In the genomic region with DNA sequence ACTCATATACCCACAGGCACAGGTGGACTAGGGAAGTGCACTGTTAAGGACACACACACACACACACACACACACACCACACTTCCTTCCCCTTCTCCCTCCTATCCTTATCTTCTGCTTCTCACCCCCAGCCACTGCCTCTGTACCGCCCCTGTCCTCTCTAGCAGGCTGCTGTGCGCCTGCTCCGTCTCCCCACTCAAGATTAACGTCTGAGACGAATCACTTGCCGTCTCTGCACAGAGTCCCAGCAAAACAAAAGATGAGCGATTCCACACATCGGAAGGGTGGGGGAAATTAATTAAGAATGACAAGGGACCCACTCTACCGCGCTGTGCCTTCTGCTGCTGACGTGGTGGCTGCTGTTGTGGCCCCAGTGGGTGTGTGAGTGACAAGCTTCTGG, we compare ENCODE assay signal across 12 mouse cellular contexts.
DNase-seq lines count a peak whose midpoint lies in the region; ATAC-seq lines count a peak whose summit lies in the region.
"Had no signal": no experiment of that assay in that cellular context is flagged by ENCODE, and none has a peak within 500 bp of the region (broad histone marks: within the 10 kb centered on the region; RNA-seq: fewer than 3 reads in every experiment).

No protein-coding gene starts in this region.

- peak; percentile 27; the same call in 1 of the 2 replicates for ATAC-seq in neural tube, embryonic 12.5 days (ENCODE audit: low FRiP score, low read depth)
- ATAC-seq in midbrain, embryonic 13.5 days = peak; percentile 31; the same call in 1 of the 2 replicates

- H3K36me3 ChIP-seq in neural tube, embryonic 12.5 days = no peaks in the 10 kb centered on the region
- H3K36me3 ChIP-seq in hindbrain, embryonic 10.5 days = no peaks in the 10 kb centered on the region
- no peaks in the 10 kb centered on the region for H3K36me3 ChIP-seq in midbrain, embryonic 13.5 days
- H3K36me3 ChIP-seq: liver, embryonic 13.5 days; stomach, embryonic 15.5 days had no signal

- peaks cover 3% of the 10 kb centered on the region; the same call in 1 of the 2 replicates for H3K27me3 ChIP-seq in neural tube, embryonic 12.5 days (replicated peaks)
- H3K27me3 ChIP-seq in hindbrain, embryonic 10.5 days (ENCODE audit: insufficient read depth, poor library complexity, severe bottlenecking) = peaks cover 24% of the 10 kb centered on the region
- H3K27me3 ChIP-seq in midbrain, embryonic 13.5 days = peaks cover 15% of the 10 kb centered on the region; the same call in 1 of the 2 replicates
- H3K27me3 ChIP-seq: liver, embryonic 13.5 days; stomach, embryonic 15.5 days had no signal

- no peak for DNase-seq in neural tube, embryonic 10.5 days (ENCODE audit: extremely low spot score, low spot score)
- no peak for DNase-seq in hindbrain, embryonic 10.5 days (ENCODE audit: low spot score)
- no peak for DNase-seq in thymus, postnatal 25 days
- no peak for DNase-seq in ovary, adult 18-20 months (ENCODE audit: low spot score)
- no peak for DNase-seq in urinary bladder, postnatal 10 days (ENCODE audit: low spot score)
- DNase-seq: cerebellum, adult 11-12 months; liver, embryonic 13.5 days; lung, postnatal 10 days; thymus, postnatal 4 days had no signal

- H3K4me3 ChIP-seq in neural tube, embryonic 12.5 days = no peak overlapping the region
- no peak overlapping the region for H3K4me3 ChIP-seq in hindbrain, embryonic 10.5 days
- H3K4me3 ChIP-seq in midbrain, embryonic 13.5 days (replicated peaks) = no peak overlapping the region
- H3K4me3 ChIP-seq: liver, embryonic 13.5 days; stomach, embryonic 15.5 days had no signal

- no peak overlapping the region for H3K9ac ChIP-seq in neural tube, embryonic 12.5 days
- no peak overlapping the region; the same call in 1 of the 2 replicates for H3K9ac ChIP-seq in midbrain, embryonic 13.5 days (replicated peaks)
- H3K9ac ChIP-seq: liver, embryonic 13.5 days; stomach, embryonic 15.5 days had no signal

- H3K27ac ChIP-seq in neural tube, embryonic 12.5 days = no peak overlapping the region
- peak overlapping the region; percentile 72 for H3K27ac ChIP-seq in hindbrain, embryonic 10.5 days
- H3K27ac ChIP-seq in midbrain, embryonic 13.5 days = no peak overlapping the region
- H3K27ac ChIP-seq: liver, embryonic 13.5 days; stomach, embryonic 15.5 days had no signal

- peaks cover 33% of the 10 kb centered on the region for H3K4me1 ChIP-seq in neural tube, embryonic 12.5 days
- H3K4me1 ChIP-seq in hindbrain, embryonic 10.5 days (replicated peaks) = peaks cover 61% of the 10 kb centered on the region
- H3K4me1 ChIP-seq in midbrain, embryonic 13.5 days (replicated peaks) = peaks cover 57% of the 10 kb centered on the region
- H3K4me1 ChIP-seq: liver, embryonic 13.5 days; stomach, embryonic 15.5 days had no signal

- no peak overlapping the region for H3K4me2 ChIP-seq in neural tube, embryonic 12.5 days (replicated peaks)
- no peak overlapping the region for H3K4me2 ChIP-seq in midbrain, embryonic 13.5 days (replicated peaks)
- H3K4me2 ChIP-seq: liver, embryonic 13.5 days; stomach, embryonic 15.5 days had no signal

- 33% methylated on average over 11 of the region's 11 CpGs for WGBS in neural tube, embryonic 12.5 days
- 48% methylated on average over 11 of the region's 11 CpGs for WGBS in hindbrain, embryonic 10.5 days
- 25% methylated on average over 11 of the region's 11 CpGs for WGBS in midbrain, embryonic 13.5 days

- H3K9me3 ChIP-seq in neural tube, embryonic 12.5 days = no peaks in the 10 kb centered on the region
- no peaks in the 10 kb centered on the region for H3K9me3 ChIP-seq in hindbrain, embryonic 10.5 days
- no peaks in the 10 kb centered on the region for H3K9me3 ChIP-seq in midbrain, embryonic 13.5 days
- H3K9me3 ChIP-seq: liver, embryonic 13.5 days; stomach, embryonic 15.5 days had no signal
